Mouse (Mus musculus): Measurements from ENCODE around the gene Fam196b. TPM values are rescaled to one million over a fixed set of nuclear protein-coding genes. Genes with fewer than 3 reads are reported as not detected.

The Fam196b gene
- polyA plus RNA-seq, 1 experiment from 2014 or later = 4.7 TPM

DNA sequence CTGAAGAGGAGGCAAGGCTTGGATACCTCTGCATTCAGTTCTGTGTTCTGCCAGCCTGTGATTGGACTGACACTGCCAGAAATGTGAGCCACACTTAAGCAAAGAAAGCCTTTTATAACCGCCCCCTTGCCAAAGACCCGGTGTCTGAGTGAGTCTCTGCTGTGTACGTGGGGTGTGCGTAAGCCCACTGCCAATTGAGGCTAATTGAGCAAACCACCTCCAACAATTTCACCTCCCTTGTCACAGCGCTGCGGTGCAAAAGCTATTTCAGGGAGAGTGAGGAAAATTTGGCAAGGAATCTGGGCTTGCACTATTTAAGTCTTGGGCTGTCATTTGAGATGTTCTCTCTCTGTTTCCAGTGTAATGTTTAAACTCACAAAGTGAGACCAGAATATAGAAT, 106.4 kb downstream of the Fam196b start:
- WGBS = 65% methylated on average over 6 of the region's 6 CpGs
- Histone ChIP-seq H3K36me3 (0 out of 2 replicates have a peak, but pooled peaks cover 4% of the 10 kb centered on the region), H3K27me3 (no peaks in the 10 kb centered on the region), H3K4me3 (no peak overlapping the region), H3K9me3 (no peaks in the 10 kb centered on the region), H3K4me2 (no peak overlapping the region), H3K27ac (replicated peaks) (no peak overlapping the region), H3K4me1 (replicated peaks) (peaks cover 13% of the 10 kb centered on the region), H3K9ac (no peak overlapping the region)
- ATAC-seq (ENCODE audit: low FRiP score, low read depth) = no peak

DNA sequence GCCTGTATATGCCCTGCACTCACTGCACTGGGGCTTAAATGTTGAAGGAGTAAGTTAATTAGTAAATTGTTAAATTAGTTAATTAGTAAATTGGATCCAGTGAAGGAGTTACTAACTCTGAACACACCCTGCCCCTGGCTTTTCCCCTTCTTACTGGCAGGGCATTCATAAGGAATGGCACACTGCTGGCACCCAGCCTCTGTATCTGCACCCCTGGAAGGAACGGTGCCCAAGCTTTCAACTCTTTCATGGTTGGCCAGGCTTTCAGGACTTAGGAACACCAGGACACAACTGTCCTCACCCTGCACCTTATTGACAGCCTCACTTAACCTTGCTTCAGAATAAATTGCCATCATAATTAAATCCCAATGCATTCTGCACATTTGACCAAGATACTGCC, 109.9 kb downstream of the Fam196b start:
- Histone ChIP-seq H3K4me3 (no peak overlapping the region), H3K9me3 (no peaks in the 10 kb centered on the region), H3K4me1 (replicated peaks) (no peaks in the 10 kb centered on the region), H3K27ac (replicated peaks) (no peak overlapping the region), H3K36me3 (0 out of 2 replicates have a peak, but pooled peaks cover 4% of the 10 kb centered on the region), H3K4me2 (no peak overlapping the region), H3K27me3 (no peaks in the 10 kb centered on the region), H3K9ac (no peak overlapping the region)
- WGBS = 65% methylated on average over 1 of the region's 1 CpGs
- ATAC-seq (ENCODE audit: low FRiP score, low read depth) = no peak

DNA sequence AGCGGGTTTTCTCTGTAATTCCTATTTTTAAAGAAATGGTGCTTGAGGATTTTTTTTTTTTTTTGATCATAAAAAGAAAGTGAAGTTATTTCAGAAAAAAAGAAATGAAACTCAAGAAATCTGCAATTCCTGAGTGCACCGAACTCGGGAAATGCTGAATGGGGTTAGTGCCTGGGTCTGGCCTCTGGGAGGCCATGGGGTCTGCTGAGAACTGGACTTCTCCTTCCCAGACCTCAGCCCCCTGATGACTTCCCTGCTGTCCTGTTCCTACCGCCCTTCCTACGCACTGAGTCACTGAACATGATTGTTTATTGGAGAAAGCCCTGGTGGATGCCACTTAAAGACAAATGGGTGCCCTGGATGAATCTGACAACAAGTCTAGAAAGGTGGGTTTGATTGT, 112.6 kb downstream of the Fam196b start:
- Histone ChIP-seq H3K27ac (replicated peaks) (no peak overlapping the region), H3K4me3 (no peak overlapping the region), H3K4me2 (no peak overlapping the region), H3K27me3 (no peaks in the 10 kb centered on the region), H3K9ac (no peak overlapping the region), H3K9me3 (no peaks in the 10 kb centered on the region), H3K36me3 (no peaks in the 10 kb centered on the region), H3K4me1 (replicated peaks) (no peaks in the 10 kb centered on the region)
- WGBS = 88% methylated on average over 5 of the region's 5 CpGs
- ATAC-seq (ENCODE audit: low FRiP score, low read depth) = no peak

DNA sequence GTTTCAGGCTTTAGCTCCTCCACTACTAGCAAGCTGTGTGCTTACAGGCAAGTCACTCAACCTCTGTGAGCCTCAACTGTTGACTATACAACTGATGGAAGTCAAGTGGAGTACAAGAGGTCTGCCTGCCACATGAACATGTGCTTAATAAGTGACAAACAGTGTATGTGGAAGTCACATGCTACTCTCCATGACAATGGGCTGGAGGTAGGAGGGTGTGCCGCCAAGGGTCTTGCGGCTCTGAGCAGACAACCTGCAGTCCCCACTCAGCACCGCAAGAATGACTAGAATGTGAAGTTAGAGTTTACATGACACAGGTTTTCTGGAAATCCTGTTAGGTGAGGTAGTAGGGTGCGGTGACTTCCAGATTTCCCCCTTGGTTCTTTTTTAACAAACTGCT, 116.3 kb downstream of the Fam196b start:
- Histone ChIP-seq H3K36me3 (no peaks in the 10 kb centered on the region), H3K4me1 (replicated peaks) (no peaks in the 10 kb centered on the region), H3K4me2 (no peak overlapping the region), H3K4me3 (no peak overlapping the region), H3K27me3 (no peaks in the 10 kb centered on the region), H3K9ac (no peak overlapping the region), H3K9me3 (no peaks in the 10 kb centered on the region), H3K27ac (replicated peaks) (no peak overlapping the region)
- 77% methylated on average over 4 of the region's 4 CpGs for WGBS
- no peak for ATAC-seq (ENCODE audit: low FRiP score, low read depth)

DNA sequence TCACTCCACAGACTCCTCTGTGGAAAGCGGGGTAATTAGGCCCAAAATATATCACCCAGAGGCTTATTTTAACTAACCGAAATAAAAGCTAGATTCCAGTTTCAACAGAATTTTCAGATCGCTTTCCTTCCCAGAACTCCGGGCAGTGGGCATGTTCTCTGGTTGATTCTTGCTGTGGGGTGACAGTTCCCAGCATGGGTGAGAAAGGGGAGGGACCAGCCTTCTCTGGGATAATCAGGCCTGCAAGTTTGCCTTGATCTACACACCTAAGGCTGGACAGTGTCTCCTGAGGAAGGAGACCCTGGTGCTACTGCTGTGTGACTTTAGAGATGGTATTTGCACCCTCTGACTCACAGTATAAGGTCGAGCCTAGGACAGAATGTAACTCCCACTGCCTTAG, 116.7 kb downstream of the Fam196b start:
- ATAC-seq (ENCODE audit: low FRiP score, low read depth) = no peak

DNA sequence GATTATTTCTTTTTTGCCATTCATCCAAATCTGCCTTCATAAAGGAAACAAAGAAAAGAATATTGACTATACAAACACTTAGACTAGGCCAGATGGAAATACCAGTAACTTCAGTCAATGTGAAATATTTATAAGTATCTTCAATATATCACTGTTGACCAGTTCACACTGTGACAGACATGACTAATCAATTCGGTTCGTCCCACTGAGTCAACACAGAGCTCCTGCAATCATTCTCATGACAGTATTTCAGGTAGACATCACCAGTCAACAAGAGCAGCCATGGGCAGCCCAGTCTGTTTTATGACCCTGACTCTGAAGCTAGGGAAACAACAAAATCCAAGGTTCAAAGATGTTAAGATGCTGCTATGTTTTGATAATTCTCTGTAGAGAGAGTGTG, 117.4 kb downstream of the Fam196b start:
- Histone ChIP-seq H3K27ac (replicated peaks) (no peak overlapping the region), H3K27me3 (no peaks in the 10 kb centered on the region), H3K36me3 (no peaks in the 10 kb centered on the region), H3K4me3 (no peak overlapping the region), H3K4me1 (replicated peaks) (no peaks in the 10 kb centered on the region), H3K9me3 (no peaks in the 10 kb centered on the region), H3K9ac (no peak overlapping the region), H3K4me2 (no peak overlapping the region)
- no peak for ATAC-seq (ENCODE audit: low FRiP score, low read depth)
- WGBS = 63% methylated on average over 2 of the region's 2 CpGs

More for the DNA sequence above, 116.7 kb downstream of the Fam196b start:
- Histone ChIP-seq H3K4me1 (replicated peaks) (no peaks in the 10 kb centered on the region), H3K9ac (no peak overlapping the region), H3K27me3 (no peaks in the 10 kb centered on the region), H3K36me3 (no peaks in the 10 kb centered on the region), H3K4me3 (no peak overlapping the region), H3K27ac (replicated peaks) (no peak overlapping the region), H3K4me2 (no peak overlapping the region), H3K9me3 (no peaks in the 10 kb centered on the region)
- 74% methylated on average over 5 of the region's 5 CpGs for WGBS

DNA sequence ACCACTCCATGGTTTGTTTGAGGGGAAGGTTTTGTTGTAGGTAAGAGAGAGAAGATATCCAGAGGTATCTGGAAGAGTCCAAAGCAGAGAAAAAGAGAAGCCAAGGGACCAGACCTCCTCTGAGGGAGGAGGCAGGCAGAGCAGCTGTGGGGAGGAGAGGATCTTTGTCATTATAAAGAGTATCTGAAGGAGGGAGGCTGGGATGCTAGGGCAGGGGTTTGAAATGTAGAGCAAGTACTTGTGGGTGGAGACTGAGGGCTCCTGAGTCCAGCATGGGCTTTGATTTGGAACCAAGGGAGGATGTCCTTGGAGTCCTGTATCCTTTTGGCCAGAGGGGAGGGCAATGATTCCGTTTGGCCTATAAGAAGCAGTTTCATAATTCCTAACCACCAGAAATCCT, 122.8 kb downstream of the Fam196b start:
- no peak overlapping the region for H3K4me2 ChIP-seq
- no peaks in the 10 kb centered on the region for H3K9me3 ChIP-seq
- 45% methylated on average over 1 of the region's 1 CpGs for WGBS
- H3K36me3 ChIP-seq = no peaks in the 10 kb centered on the region
- no peaks in the 10 kb centered on the region for H3K4me1 ChIP-seq (replicated peaks)
- no peak overlapping the region for H3K9ac ChIP-seq
- no peak overlapping the region for H3K27ac ChIP-seq (replicated peaks)
- no peak overlapping the region for H3K4me3 ChIP-seq
- no peak for ATAC-seq (ENCODE audit: low FRiP score, low read depth)
- no peaks in the 10 kb centered on the region for H3K27me3 ChIP-seq

DNA sequence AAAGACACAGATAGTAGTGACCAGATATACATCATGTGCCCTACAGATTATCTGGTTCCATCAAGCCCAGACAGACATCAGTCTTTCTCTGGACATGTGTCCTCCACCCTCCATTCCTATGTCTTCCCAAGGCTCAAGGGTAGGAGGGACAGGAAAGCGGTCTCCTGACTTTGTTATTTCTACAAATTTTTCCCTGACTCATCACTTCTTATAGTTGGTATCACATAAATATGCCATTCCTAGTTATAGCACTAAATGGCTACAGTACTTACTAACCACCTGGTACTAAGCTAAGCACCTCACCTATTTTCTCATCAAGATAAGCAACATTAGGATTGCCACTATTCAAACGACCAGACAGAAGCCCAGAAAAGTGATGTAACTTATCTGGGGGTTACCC, 123.8 kb downstream of the Fam196b start:
- Histone ChIP-seq H3K4me2 (no peak overlapping the region), H3K4me1 (replicated peaks) (no peaks in the 10 kb centered on the region), H3K4me3 (no peak overlapping the region), H3K36me3 (no peaks in the 10 kb centered on the region), H3K9ac (no peak overlapping the region), H3K27ac (replicated peaks) (no peak overlapping the region), H3K27me3 (no peaks in the 10 kb centered on the region), H3K9me3 (no peaks in the 10 kb centered on the region)
- 71% methylated on average over 2 of the region's 2 CpGs for WGBS
- ATAC-seq (ENCODE audit: low FRiP score, low read depth) = no peak

DNA sequence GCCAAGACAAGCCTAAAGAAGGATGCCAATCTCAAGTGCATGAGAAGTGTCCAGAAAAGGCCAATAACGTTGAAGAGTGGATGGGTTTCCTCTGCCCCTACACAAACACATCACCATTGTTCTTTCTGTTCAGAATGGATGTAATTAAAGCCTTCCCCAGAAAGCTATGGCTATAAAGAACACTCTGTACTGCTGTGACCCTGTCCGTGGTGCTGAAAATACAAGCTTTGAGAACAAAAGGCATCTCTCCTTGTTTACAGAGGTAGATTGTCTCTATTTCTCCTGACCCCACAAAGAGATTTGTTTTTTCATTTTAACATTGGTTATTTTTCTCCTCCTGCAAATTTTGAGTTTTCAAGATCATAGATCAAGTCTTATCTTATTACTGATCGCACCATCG, 133.3 kb downstream of the Fam196b start:
- no peak overlapping the region for H3K4me2 ChIP-seq
- no peaks in the 10 kb centered on the region for H3K36me3 ChIP-seq
- H3K4me1 ChIP-seq (replicated peaks) = no peaks in the 10 kb centered on the region
- no peaks in the 10 kb centered on the region for H3K27me3 ChIP-seq
- H3K9ac ChIP-seq = no peak overlapping the region
- WGBS = 48% methylated on average over 4 of the region's 4 CpGs
- H3K4me3 ChIP-seq = no peak overlapping the region
- H3K27ac ChIP-seq (replicated peaks) = no peak overlapping the region
- no peak for ATAC-seq (ENCODE audit: low FRiP score, low read depth)
- no peaks in the 10 kb centered on the region for H3K9me3 ChIP-seq

DNA sequence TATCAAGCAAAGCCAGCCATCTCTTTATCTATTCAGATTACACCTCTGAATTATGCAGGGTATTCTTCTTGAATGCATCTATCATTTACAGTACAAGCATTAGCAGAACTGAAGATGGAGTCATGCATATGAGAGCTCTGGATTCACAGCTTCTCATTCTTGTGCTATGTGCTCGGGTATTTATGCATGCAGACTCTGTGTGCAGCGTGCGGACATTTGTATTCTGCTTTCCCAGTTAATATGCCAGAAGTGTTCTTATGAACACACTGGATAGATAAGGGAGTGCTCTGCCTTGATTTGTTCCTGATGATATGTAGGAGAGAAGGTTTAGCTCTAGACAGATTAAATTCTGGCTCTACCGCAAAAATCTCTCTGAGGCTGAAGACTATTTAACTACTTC, 135.3 kb downstream of the Fam196b start:
- Histone ChIP-seq H3K27me3 (no peaks in the 10 kb centered on the region), H3K4me2 (no peak overlapping the region), H3K36me3 (no peaks in the 10 kb centered on the region), H3K9ac (no peak overlapping the region), H3K27ac (replicated peaks) (no peak overlapping the region), H3K9me3 (no peaks in the 10 kb centered on the region), H3K4me3 (no peak overlapping the region), H3K4me1 (replicated peaks) (no peaks in the 10 kb centered on the region)
- 75% methylated on average over 4 of the region's 4 CpGs for WGBS
- ATAC-seq (ENCODE audit: low FRiP score, low read depth) = no peak

DNA sequence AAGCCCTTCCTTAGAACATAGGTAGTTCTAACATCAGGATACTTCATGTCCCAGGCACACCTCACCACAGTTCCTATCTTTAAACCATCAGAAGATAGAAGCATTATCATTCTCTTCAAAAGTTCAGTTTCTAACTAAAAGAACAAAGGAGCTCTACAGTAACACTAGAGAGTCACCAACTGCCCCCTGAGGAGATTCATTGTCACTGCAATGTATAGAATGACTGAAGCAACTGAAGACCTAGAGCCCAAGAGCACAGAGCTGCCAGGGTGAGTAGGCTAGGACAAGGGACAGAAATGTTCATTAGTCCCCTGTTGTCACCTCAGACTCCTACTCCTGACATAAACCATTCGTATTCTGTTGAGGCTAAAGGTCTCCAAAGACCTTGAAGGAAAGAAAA, 152.4 kb downstream of the Fam196b start:
- H3K27me3 ChIP-seq = no peaks in the 10 kb centered on the region
- H3K36me3 ChIP-seq = no peaks in the 10 kb centered on the region

DNA sequence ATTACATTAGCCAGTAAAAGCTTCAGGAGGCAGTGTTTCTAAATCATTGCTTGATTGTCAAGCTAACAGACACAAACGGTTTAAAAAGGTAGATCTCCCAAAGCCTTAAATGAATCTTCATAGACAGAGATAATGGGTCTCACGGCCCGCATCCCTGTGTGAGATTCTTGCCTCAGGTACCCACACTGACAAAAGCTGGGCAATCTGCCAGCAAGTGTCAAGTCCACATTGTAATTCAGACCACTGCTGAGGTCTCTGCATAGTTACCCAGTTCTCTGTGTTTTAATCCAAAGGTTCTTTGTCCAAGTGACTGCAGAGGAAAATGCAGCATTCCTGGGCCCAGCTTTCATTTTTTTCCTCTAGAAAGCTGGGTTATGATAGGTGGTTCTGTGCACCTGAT, 153.9 kb downstream of the Fam196b start:
- H3K36me3 ChIP-seq = no peaks in the 10 kb centered on the region
- H3K9me3 ChIP-seq = no peaks in the 10 kb centered on the region
- H3K4me1 ChIP-seq (replicated peaks) = no peaks in the 10 kb centered on the region
- H3K4me3 ChIP-seq = no peak overlapping the region
- 25% methylated on average over 3 of the region's 3 CpGs for WGBS
- no peaks in the 10 kb centered on the region for H3K27me3 ChIP-seq
- H3K9ac ChIP-seq = no peak overlapping the region
- H3K4me2 ChIP-seq = no peak overlapping the region
- no peak overlapping the region for H3K27ac ChIP-seq (replicated peaks)
- ATAC-seq (ENCODE audit: low FRiP score, low read depth) = no peak

More for the DNA sequence above, 152.4 kb downstream of the Fam196b start:
- no peaks in the 10 kb centered on the region for H3K9me3 ChIP-seq
- H3K9ac ChIP-seq = no peak overlapping the region
- H3K4me3 ChIP-seq = no peak overlapping the region
- H3K4me2 ChIP-seq = no peak overlapping the region
- ATAC-seq (ENCODE audit: low FRiP score, low read depth) = no peak
- no peak overlapping the region for H3K27ac ChIP-seq (replicated peaks)
- WGBS = 56% methylated on average over 1 of the region's 1 CpGs
- H3K4me1 ChIP-seq (replicated peaks) = no peaks in the 10 kb centered on the region

DNA sequence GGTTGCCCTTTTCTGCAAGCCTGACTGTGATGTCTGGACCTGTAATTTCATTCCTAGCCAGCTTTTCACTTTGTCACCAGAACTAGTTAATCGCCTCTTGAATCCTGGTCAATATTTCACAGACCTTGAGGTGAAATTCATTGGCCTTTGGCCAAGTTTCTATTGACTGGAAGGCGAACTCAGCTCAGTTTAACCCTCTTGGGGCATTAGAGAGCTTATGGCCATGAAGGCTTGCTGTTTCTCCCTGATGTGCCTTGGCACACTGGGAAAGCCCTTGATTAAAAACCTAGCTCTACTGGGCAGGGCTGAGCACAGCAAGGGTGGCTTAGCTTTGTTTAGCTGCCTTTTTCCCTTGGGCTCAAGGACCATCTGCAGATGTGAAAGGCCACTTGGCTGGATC, 155.2 kb downstream of the Fam196b start:
- 0 out of 2 replicates have a peak, but pooled peaks have one; percentile 19 for ATAC-seq (ENCODE audit: low FRiP score, low read depth)

More for the DNA sequence above, 155.2 kb downstream of the Fam196b start:
- no peaks in the 10 kb centered on the region for H3K27me3 ChIP-seq
- H3K9ac ChIP-seq = no peak overlapping the region
- no peaks in the 10 kb centered on the region for H3K9me3 ChIP-seq
- H3K4me1 ChIP-seq (replicated peaks) = no peaks in the 10 kb centered on the region
- no peak overlapping the region for H3K4me2 ChIP-seq
- H3K36me3 ChIP-seq = no peaks in the 10 kb centered on the region
- no peak overlapping the region for H3K4me3 ChIP-seq
- H3K27ac ChIP-seq (replicated peaks) = no peak overlapping the region
- 62% methylated on average over 2 of the region's 2 CpGs for WGBS
